In genomic region chr14:25477268-25477667, GRCm38 (mm10) we compare ENCODE assay signal across 11 mouse cellular contexts. TPM values are rescaled to one million over a fixed set of nuclear protein-coding genes. Genes with fewer than 3 reads are reported as not detected.
DNase-seq lines count a peak whose midpoint lies in the region; ATAC-seq lines count a peak whose summit lies in the region.
"Had no signal": no experiment of that assay in that cellular context is flagged by ENCODE, and none has a peak within 500 bp of the region (broad histone marks: within the 10 kb centered on the region; RNA-seq: fewer than 3 reads in every experiment).

No protein-coding gene starts in this region.

- WGBS in forebrain, embryonic 14.5 days = 78% methylated on average over 7 of the region's 7 CpGs
- whole genome bisulfite sequencing in forebrain, embryonic 11.5 days = 81% methylated on average over 7 of the region's 7 CpGs
- whole genome bisulfite sequencing in kidney, embryonic 15.5 days = 62% methylated on average over 7 of the region's 7 CpGs
- 78% methylated on average over 7 of the region's 7 CpGs for WGBS in embryonic facial prominence, embryonic 10.5 days
- WGBS in limb, embryonic 15.5 days = 55% methylated on average over 7 of the region's 7 CpGs

- no peak for ATAC-seq in forebrain, embryonic 14.5 days
- no peak for ATAC-seq in forebrain, embryonic 11.5 days (replicated peaks; ENCODE audit: low FRiP score)
- no peak for ATAC-seq in kidney, embryonic 15.5 days (replicated peaks; ENCODE audit: low FRiP score)
- ATAC-seq in limb, embryonic 15.5 days (ENCODE audit: insufficient number of reproducible peaks, low FRiP score, low TSS enrichment, low read depth) = no peak
- ATAC-seq: lung, postnatal 0 days had no signal

- H3K9me3 ChIP-seq in forebrain, embryonic 14.5 days (replicated peaks; ENCODE audit: control insufficient read depth, low read length) = no peaks in the 10 kb centered on the region
- H3K9me3 ChIP-seq in forebrain, embryonic 11.5 days (ENCODE audit: control insufficient read depth, low read length) = no peaks in the 10 kb centered on the region
- no peaks in the 10 kb centered on the region for H3K9me3 ChIP-seq in kidney, embryonic 15.5 days (replicated peaks)
- H3K9me3 ChIP-seq in embryonic facial prominence, embryonic 10.5 days = no peaks in the 10 kb centered on the region
- no peaks in the 10 kb centered on the region for H3K9me3 ChIP-seq in limb, embryonic 15.5 days

- no peak overlapping the region for H3K9ac ChIP-seq in forebrain, embryonic 14.5 days (ENCODE audit: low read length)
- no peak overlapping the region for H3K9ac ChIP-seq in forebrain, embryonic 11.5 days (ENCODE audit: low read length)
- H3K9ac ChIP-seq in kidney, embryonic 15.5 days = no peak overlapping the region
- no peak overlapping the region for H3K9ac ChIP-seq in limb, embryonic 15.5 days

- peaks cover 3% of the 10 kb centered on the region; the same call in 1 of the 2 replicates for H3K36me3 ChIP-seq in forebrain, embryonic 14.5 days (ENCODE audit: control insufficient read depth, insufficient read depth, low read length)
- H3K36me3 ChIP-seq in forebrain, embryonic 11.5 days (ENCODE audit: control insufficient read depth, insufficient read depth, low read length) = no peaks in the 10 kb centered on the region; the same call in 1 of the 2 replicates
- peaks cover 11% of the 10 kb centered on the region; the same call in 1 of the 2 replicates for H3K36me3 ChIP-seq in kidney, embryonic 15.5 days
- peaks cover 37% of the 10 kb centered on the region for H3K36me3 ChIP-seq in embryonic facial prominence, embryonic 10.5 days (replicated peaks)
- peaks cover 14% of the 10 kb centered on the region; the same call in 1 of the 2 replicates for H3K36me3 ChIP-seq in limb, embryonic 15.5 days

- H3K4me1 ChIP-seq in forebrain, embryonic 14.5 days (ENCODE audit: control insufficient read depth, insufficient read depth, low read length) = peaks cover 78% of the 10 kb centered on the region
- H3K4me1 ChIP-seq in forebrain, embryonic 11.5 days (replicated peaks; ENCODE audit: control insufficient read depth, insufficient read depth, low read length) = peaks cover 41% of the 10 kb centered on the region
- H3K4me1 ChIP-seq in kidney, embryonic 15.5 days = peaks cover 99% of the 10 kb centered on the region
- peaks cover 100% of the 10 kb centered on the region for H3K4me1 ChIP-seq in embryonic facial prominence, embryonic 10.5 days
- peaks cover 97% of the 10 kb centered on the region for H3K4me1 ChIP-seq in limb, embryonic 15.5 days

- peak overlapping the region; percentile 86 for H3K27ac ChIP-seq in forebrain, embryonic 14.5 days (ENCODE audit: low read depth, low read length)
- no peak overlapping the region for H3K27ac ChIP-seq in forebrain, embryonic 11.5 days (ENCODE audit: low read depth, low read length)
- 0 out of 2 replicates have a peak overlapping the region, but pooled peaks have one; percentile 9 for H3K27ac ChIP-seq in kidney, embryonic 15.5 days
- H3K27ac ChIP-seq in embryonic facial prominence, embryonic 10.5 days (replicated peaks) = peak overlapping the region; percentile 69
- peak overlapping the region; percentile 52; the same call in 1 of the 2 replicates for H3K27ac ChIP-seq in limb, embryonic 15.5 days

- no peak for DNase-seq in forebrain, embryonic 14.5 days (ENCODE audit: low spot score)
- DNase-seq in forebrain, embryonic 11.5 days (ENCODE audit: low spot score) = no peak
- no peak for DNase-seq in kidney, adult 18-20 months
- DNase-seq in embryonic facial prominence, embryonic 10.5 days (ENCODE audit: low spot score) = no peak
- DNase-seq in adrenal gland, postnatal 10 days = no peak
- no peak for DNase-seq in left cerebral cortex, adult 9 months (ENCODE audit: low spot score in 2 of 2)
- DNase-seq: adrenal gland, postnatal 36 days had no signal

- no peaks in the 10 kb centered on the region for H3K27me3 ChIP-seq in forebrain, embryonic 14.5 days (replicated peaks; ENCODE audit: control insufficient read depth, insufficient read depth, low read length)
- H3K27me3 ChIP-seq in forebrain, embryonic 11.5 days (ENCODE audit: control insufficient read depth, insufficient read depth, low read length) = no peaks in the 10 kb centered on the region
- H3K27me3 ChIP-seq in kidney, embryonic 15.5 days = no peaks in the 10 kb centered on the region
- no peaks in the 10 kb centered on the region for H3K27me3 ChIP-seq in embryonic facial prominence, embryonic 10.5 days (replicated peaks; ENCODE audit: low read depth, poor library complexity, severe bottlenecking)
- no peaks in the 10 kb centered on the region for H3K27me3 ChIP-seq in limb, embryonic 15.5 days

- no peak overlapping the region for H3K4me2 ChIP-seq in forebrain, embryonic 14.5 days (ENCODE audit: low read length)
- no peak overlapping the region for H3K4me2 ChIP-seq in forebrain, embryonic 11.5 days (ENCODE audit: low read depth, low read length, severe bottlenecking)
- no peak overlapping the region for H3K4me2 ChIP-seq in kidney, embryonic 15.5 days
- no peak overlapping the region for H3K4me2 ChIP-seq in limb, embryonic 15.5 days

- H3K4me3 ChIP-seq in forebrain, embryonic 14.5 days (ENCODE audit: low read depth, low read length) = no peak overlapping the region
- no peak overlapping the region for H3K4me3 ChIP-seq in forebrain, embryonic 11.5 days (ENCODE audit: low read depth, low read length)
- no peak overlapping the region for H3K4me3 ChIP-seq in kidney, embryonic 15.5 days (replicated peaks)
- H3K4me3 ChIP-seq in embryonic facial prominence, embryonic 10.5 days = no peak overlapping the region
- no peak overlapping the region for H3K4me3 ChIP-seq in limb, embryonic 15.5 days
- H3K4me3 ChIP-seq: erythroblast, embryonic 14.5 days had no signal

RNA-seq across cellular contexts. Expression of gene Zmiz1, which starts 18.3 kb away (rescaled TPM):
- polyA plus RNA-seq in forebrain, embryonic 14.5 days (2014; fragmentation: Nextera tagmentation; extraction: Ambion mirVana) = 37.0 and 43.8 TPM in 2 replicates
- polyA plus RNA-seq in forebrain, embryonic 11.5 days (2014; fragmentation: Nextera tagmentation; extraction: Ambion mirVana) = 70.1 and 71.2 TPM in 2 replicates
- 41.8 and 47.3 TPM in 2 replicates for polyA plus RNA-seq in kidney, embryonic 15.5 days (2015; fragmentation: Nextera tagmentation; extraction: Ambion mirVana)
- 42.8 and 45.6 TPM in 2 replicates for polyA plus RNA-seq in embryonic facial prominence, embryonic 10.5 days (2016; fragmentation: Nextera tagmentation; extraction: Ambion mirVana)
- 41.9 and 50.5 TPM in 2 replicates for polyA plus RNA-seq in limb, embryonic 15.5 days (2015; fragmentation: Nextera tagmentation; extraction: Ambion mirVana)
- total RNA-seq in adrenal gland, postnatal 10 days (2021) = 10 to 100 TPM; 63.8 to 73.3 TPM
